Mouse (Mus musculus) spleen, adult 2 months (tissue): Measurements from ENCODE around the gene 1700029P11Rik.

Source experiments
- CTCF ChIP-seq: fragments of 200-500 bp; IDR thresholded peaks from 2 replicates; pipeline ENCODE4 v1.5.1; 2011; ENCODE audit warnings: mild to moderate bottlenecking, inconsistent platforms; ENCODE audit not compliant: insufficient read depth, insufficient read length, insufficient replicate concordance; ENCODE audit errors: extremely low read depth
- POLR2A ChIP-seq: fragments of 200-500 bp; IDR thresholded peaks from 2 replicates; pipeline ENCODE4 v1.6.1; 2011; ENCODE audit warnings: low read depth, low read length, inconsistent platforms

- TF ChIP-seq POLR2A (no peak), CTCF (no peak)
Observed at GRCm38 (mm10) chr15:81949476-81950131, 30.7 kb upstream of the 1700029P11Rik start.
